Mouse (Mus musculus) thymus, postnatal 25 days (tissue): ENCODE data around the gene Nagk.
A peak's percentile ranks its signal among the peaks of the same experiment; 100 is the strongest.
"Not testable (repeated sequence)": the region's sequence is repeated elsewhere in the genome, so short reads cannot be mapped to it uniquely, and the experiment has no call there.

ENCODE experiments used
- DNase-seq: peaks from one replicate; pipeline ENCODE4 v3.0.0; 2022

Gene Nagk

GRCm38 (mm10) chr6:83818996-83819395, 24.2 kb downstream of the Nagk start:
- DNase-seq: no peak

DNA sequence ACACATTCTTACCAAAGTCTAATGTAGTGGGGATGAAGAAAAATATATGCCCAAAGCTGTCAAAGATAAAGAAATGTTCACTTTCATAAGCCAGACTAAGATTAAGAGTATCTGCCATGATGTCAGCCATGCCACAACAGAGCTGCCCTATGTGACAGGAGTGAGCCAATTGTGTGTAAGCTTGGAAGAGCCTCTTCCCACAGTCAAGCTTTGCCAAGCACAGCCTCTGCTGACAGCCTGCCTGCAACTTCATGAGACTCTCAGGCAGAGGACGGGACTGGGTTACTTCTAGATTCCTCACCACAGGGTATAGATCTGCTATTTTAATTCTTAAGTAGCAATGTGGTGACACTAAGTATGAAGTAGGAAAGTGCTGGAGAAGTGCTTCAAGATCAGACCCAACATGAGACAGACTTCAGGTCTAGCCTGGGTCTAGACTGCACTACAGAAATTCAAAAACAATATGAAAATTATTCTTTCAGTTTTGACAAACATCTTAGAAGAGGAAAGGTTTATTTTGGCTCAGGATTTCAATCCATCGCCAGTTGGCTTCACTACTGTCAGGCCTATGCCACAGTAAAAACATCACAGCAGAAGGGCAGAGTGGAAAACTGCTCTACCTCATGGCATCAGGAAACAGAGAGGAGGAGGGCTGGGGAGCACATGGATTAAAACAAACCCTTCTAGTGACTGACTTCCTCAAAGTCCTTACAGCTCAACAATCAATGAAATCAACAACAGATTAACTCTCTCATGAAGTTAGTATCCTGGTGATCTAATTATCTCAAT, 26.1 kb downstream of the Nagk start:
- DNase-seq: no peak

DNA sequence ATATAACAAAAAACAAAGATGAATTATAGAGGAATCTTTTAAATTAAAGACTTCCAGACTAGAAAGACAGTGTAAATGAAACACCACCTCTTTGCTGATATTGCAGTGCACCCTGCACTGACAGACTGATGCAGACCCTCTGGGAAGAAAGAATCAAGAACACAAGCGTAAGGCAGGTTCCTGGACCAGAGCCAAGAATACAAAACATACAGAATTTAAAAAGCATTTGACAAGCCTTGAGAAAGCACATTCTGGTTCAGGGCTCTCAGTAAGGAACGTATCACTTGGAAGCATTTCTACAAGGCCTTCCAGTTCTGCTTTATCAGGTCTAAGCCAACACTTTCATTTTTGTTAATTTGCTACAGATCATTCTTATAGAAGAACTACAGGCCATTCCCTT, 27.1 kb downstream of the Nagk start:
- no peak for DNase-seq

- DNase-seq: peak; percentile 4
Measured at GRCm38 (mm10) chr6:83830941-83831605, 36.3 kb downstream of the Nagk start.

DNA sequence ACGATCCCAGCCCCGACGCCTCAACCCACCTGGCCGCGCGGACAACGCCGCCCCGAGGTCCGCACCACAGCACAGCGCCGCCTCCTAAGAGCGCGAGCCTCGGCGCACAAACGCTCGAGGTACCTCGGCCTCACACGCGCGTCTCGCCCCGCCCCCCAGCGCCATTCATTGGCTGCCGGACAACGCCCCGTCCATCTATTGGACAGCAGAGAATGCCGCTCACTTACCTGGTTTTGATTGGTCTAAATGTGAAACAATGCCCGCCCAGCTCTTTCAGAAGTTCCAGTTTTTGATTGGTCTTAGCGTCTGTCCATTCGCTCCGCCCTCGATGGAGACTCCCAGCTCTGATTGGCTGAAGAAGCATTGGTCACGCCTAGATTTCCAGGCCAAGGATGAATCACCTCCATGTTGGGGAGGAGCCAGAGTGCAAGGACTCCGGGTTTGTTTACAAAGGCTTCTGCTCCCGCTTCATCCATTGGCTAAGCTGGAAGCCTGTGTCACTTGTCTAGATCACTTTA, 36.9 kb downstream of the Nagk start, which contains the start of gene Paip2b:
Gene Paip2b, minus strand, starts transcription at position 136 of the 518 bp plus-strand sequence.
- DNase-seq: peak; percentile 98

DNA sequence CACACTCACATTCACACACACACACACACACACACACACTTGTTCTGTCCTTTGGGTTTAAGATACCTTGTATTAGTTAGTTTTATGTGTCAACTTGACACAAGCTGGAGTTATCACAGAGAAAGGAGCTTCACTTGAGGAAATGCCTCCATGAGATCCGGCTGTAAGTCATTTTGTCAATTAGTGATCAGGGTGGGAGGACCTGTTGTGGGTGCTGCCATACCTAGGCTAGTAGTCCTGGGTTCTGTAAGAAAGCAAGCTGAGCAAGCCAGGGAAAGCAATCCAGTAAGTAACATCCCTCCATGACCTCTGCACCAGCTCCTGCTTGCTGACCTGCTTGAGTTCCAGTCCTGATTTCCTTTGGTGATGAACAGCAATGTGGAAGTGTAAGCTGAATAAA, 37.6 kb downstream of the Nagk start:
- not testable (repeated sequence) for DNase-seq

DNA sequence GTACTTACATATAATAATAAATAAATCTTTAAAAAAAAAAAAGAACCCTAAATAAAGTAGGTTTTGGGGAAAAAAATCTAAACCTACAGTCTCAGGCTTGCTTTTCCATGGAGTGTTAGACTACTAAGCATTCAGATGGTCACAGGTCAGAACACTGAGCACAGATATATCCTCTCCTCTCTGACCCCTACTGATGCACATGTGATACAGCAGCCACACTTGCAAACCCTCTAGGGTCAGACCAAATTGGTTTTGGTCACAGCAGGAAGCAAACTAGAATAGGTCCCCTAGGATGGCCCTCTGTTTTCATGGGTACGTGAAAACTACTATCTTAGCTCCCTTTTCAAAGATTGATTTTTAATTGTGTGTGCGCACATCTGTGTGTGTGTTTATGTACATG, 42.0 kb downstream of the Nagk start:
- no peak for DNase-seq

DNA sequence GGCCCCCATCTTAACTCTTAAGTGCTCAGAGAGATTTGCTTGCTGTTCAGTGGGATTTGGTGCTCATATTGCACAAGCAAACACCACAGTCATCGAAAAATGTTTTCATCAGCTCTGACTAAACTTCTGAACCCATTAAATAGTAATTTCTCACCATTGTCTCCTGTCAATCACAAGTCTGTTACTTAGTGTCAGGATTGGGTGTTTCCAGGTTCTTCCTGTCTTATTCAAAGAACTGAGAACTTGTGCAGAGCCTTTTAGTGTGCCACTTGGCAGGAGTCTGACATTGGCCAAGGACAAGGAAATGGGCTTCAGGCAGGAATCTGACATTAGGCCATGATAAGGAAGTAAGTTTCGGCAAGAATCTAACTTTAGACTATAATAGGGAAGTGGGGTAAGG, 43.3 kb downstream of the Nagk start:
- no peak for DNase-seq

DNA sequence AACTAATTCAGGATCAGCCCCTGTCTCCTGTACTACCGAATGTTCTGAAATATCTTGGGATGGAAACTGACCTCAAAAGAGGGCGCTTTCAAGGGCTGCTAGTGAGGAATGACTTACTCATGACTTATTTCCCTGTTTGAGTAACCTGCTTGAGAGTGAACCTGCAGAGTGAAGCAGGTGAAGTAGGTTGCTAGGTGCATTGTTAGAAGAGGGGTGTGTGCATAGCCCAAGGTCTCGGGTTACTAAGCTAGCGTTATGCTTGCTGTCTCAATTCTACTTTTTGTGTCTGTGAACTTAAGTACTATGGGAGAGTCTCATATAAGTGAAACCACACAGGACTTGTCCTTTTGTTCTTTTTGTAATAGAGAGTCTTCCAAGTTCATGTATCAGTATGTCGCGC, 45.3 kb downstream of the Nagk start:
- no peak for DNase-seq

DNA sequence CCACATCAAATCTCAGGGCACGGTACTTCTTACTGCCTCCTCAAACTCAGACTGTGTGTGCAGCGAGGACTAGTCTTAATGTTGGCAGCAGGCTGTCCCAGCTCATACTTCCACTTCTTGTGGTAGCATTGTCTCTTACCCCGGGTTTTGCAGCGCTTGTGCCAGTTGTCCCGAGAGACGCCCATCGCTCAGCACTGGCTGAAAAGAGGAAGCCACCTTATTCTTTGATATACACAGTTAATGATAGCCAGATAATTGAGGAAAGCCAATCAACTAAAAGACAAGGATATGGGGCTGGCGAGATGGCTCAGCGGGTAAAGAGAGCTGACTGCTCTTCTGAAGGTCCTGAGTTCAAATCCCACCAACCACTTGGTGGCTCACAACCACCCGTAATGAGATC, 50.1 kb downstream of the Nagk start:
- no peak for DNase-seq

DNA sequence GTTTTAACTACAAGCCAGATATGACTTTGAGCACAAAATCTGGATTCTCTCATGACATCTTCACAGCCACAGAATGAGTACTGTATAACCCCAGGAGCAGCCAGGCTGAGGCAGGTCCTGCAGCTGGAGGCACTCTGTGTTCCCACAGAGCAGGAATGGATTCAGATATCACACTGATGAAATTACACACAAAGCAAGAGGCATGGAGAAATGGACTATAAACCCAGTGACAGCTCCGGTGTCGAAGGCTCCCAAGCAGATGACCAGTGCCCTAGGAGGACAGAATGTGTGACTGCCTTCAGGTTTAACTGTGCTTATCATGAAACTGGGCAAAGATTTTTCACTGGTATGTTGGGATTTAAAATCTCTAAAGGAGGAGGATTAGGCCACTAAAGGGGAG, 51.4 kb downstream of the Nagk start:
- no peak for DNase-seq

GRCm38 (mm10) chr6:83849446-83849845, 54.7 kb downstream of the Nagk start:
- no peak for DNase-seq
